In genomic region chr7:36076021-36076441, GRCm38 (mm10) we compare ENCODE assay signal across 8 mouse cellular contexts.
DNase-seq lines count a peak whose midpoint lies in the region; ATAC-seq lines count a peak whose summit lies in the region.

No protein-coding gene starts in this region.

- H3K9me3 ChIP-seq in embryonic facial prominence, embryonic 15.5 days (replicated peaks), result no peaks in the 10 kb centered on the region
- H3K9me3 ChIP-seq in hindbrain, embryonic 11.5 days (ENCODE audit: control insufficient read depth, low read length), result no peaks in the 10 kb centered on the region
- H3K9me3 ChIP-seq in midbrain, embryonic 15.5 days, result no peaks in the 10 kb centered on the region

- H3K27ac ChIP-seq in embryonic facial prominence, embryonic 15.5 days (replicated peaks), result no peak overlapping the region
- 0 out of 2 replicates have a peak overlapping the region, but pooled peaks have one; percentile 47 for H3K27ac ChIP-seq in hindbrain, embryonic 11.5 days (ENCODE audit: low read depth, low read length)
- H3K27ac ChIP-seq in midbrain, embryonic 15.5 days, result no peak overlapping the region

- intact Hi-C loops in gastrocnemius, postnatal 36 days (cut with DNase I), result loop anchor here (5.0 kb wide), 1 partner anchor 1271 kb away; no protein-coding TSS in a partner anchor

- no peaks in the 10 kb centered on the region for H3K36me3 ChIP-seq in embryonic facial prominence, embryonic 15.5 days
- H3K36me3 ChIP-seq in hindbrain, embryonic 11.5 days (ENCODE audit: control insufficient read depth, insufficient read depth, low read length), result no peaks in the 10 kb centered on the region
- H3K36me3 ChIP-seq in midbrain, embryonic 15.5 days (replicated peaks), result no peaks in the 10 kb centered on the region

- ATAC-seq in embryonic facial prominence, embryonic 15.5 days (ENCODE audit: insufficient number of reproducible peaks, low FRiP score, low TSS enrichment, low read depth), result no peak
- peak; percentile 66; the same call in 1 of the 2 replicates for ATAC-seq in hindbrain, embryonic 11.5 days (ENCODE audit: low FRiP score)
- 0 out of 2 replicates have a peak, but pooled peaks have one; percentile 43 for ATAC-seq in midbrain, embryonic 15.5 days (replicated peaks)

- 0 out of 2 replicates have a peak overlapping the region, but pooled peaks have one; percentile 4 for H3K4me3 ChIP-seq in embryonic facial prominence, embryonic 15.5 days (replicated peaks)
- no peak overlapping the region for H3K4me3 ChIP-seq in hindbrain, embryonic 11.5 days (ENCODE audit: low read depth, low read length)
- H3K4me3 ChIP-seq in midbrain, embryonic 15.5 days, result no peak overlapping the region

- H3K4me2 ChIP-seq in embryonic facial prominence, embryonic 15.5 days (replicated peaks), result peak overlapping the region; percentile 30
- H3K4me2 ChIP-seq in hindbrain, embryonic 11.5 days (replicated peaks; ENCODE audit: low read depth, low read length), result peak overlapping the region; percentile 31
- H3K4me2 ChIP-seq in midbrain, embryonic 15.5 days, result peak overlapping the region; percentile 38

- H3K27me3 ChIP-seq in embryonic facial prominence, embryonic 15.5 days, result peaks cover 5% of the 10 kb centered on the region
- no peaks in the 10 kb centered on the region for H3K27me3 ChIP-seq in hindbrain, embryonic 11.5 days (ENCODE audit: control insufficient read depth, insufficient read depth, low read length)
- no peaks in the 10 kb centered on the region for H3K27me3 ChIP-seq in midbrain, embryonic 15.5 days (replicated peaks)

- WGBS in embryonic facial prominence, embryonic 15.5 days, result 3% methylated on average over 11 of the region's 11 CpGs
- WGBS in hindbrain, embryonic 11.5 days, result 4% methylated on average over 11 of the region's 11 CpGs
- 3% methylated on average over 11 of the region's 11 CpGs for WGBS in midbrain, embryonic 15.5 days

- H3K9ac ChIP-seq in embryonic facial prominence, embryonic 15.5 days, result no peak overlapping the region
- H3K9ac ChIP-seq in hindbrain, embryonic 11.5 days (ENCODE audit: low read depth, low read length), result peak overlapping the region; percentile 31
- H3K9ac ChIP-seq in midbrain, embryonic 15.5 days, result no peak overlapping the region

- H3K4me1 ChIP-seq in embryonic facial prominence, embryonic 15.5 days, result peaks cover 16% of the 10 kb centered on the region
- peaks cover 4% of the 10 kb centered on the region for H3K4me1 ChIP-seq in hindbrain, embryonic 11.5 days (replicated peaks; ENCODE audit: control insufficient read depth, insufficient read depth, low read length)
- peaks cover 41% of the 10 kb centered on the region for H3K4me1 ChIP-seq in midbrain, embryonic 15.5 days

- DNase-seq in gastrocnemius, postnatal 25 days, result peak; percentile 12
- no peak for DNase-seq in gastrocnemius, postnatal 36 days
- peak; percentile 57 for DNase-seq in hindbrain, embryonic 11.5 days (ENCODE audit: low spot score)
- no peak for DNase-seq in right cerebral cortex, postnatal 25 days
- no peak for DNase-seq in cerebellum, adult 9-10 months
- DNase-seq in kidney, adult 9 months, result no peak

Comparison
In these comparisons a context has a peak if more than half of its experiments do, and no peak if none do; other contexts are left out.
1. DNase-seq: peak in gastrocnemius, postnatal 25 days (single experiment) and hindbrain, embryonic 11.5 days (single experiment); none in gastrocnemius, postnatal 36 days (0 of 2), right cerebral cortex, postnatal 25 days (single experiment), cerebellum, adult 9-10 months (single experiment) and kidney, adult 9 months (single experiment).
2. Peak in every context shown above with its lines, with median percentiles within 50 percentile points of each other: H3K4me2 ChIP-seq.